ENCODE assay signal across 11 mouse cellular contexts in the genomic region with DNA sequence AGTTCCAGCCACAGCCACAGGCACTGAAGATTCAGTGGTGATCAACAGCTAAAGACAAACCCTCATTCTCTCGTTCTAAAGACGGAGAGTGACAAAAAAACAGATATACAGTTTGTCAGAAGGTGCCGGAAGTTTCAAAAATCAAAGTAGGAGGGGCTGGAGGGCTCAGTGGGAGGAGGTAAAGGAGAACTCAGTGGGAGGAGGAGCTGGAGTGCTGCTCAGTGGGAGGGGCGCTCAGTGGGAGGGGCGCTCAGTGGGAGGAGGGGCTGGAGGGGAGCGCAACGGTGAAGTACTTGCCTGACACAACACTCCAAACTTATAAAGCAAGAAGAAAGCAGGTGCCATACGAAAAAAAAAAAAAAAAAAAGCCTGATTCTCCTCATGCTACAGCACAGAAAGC. TPM values are rescaled to one million over a fixed set of nuclear protein-coding genes. Genes with fewer than 3 reads are reported as not detected.
DNase-seq lines count a peak whose midpoint lies in the region; ATAC-seq and TF ChIP-seq lines count a peak whose summit lies in the region.
"Had no signal": no experiment of that assay in that cellular context is flagged by ENCODE, and none has a peak within 500 bp of the region (broad histone marks: within the 10 kb centered on the region; RNA-seq: fewer than 3 reads in every experiment).

No protein-coding gene starts in this region.

- H3K27me3 ChIP-seq in stomach, postnatal 0 days (ENCODE audit: control insufficient read depth, insufficient read depth, low read length) = no peaks in the 10 kb centered on the region
- H3K27me3 ChIP-seq in hindbrain, postnatal 0 days (ENCODE audit: insufficient read depth, low read length) = no peaks in the 10 kb centered on the region
- H3K27me3 ChIP-seq: neural tube, embryonic 13.5 days had no signal

- DNase-seq in adrenal gland, postnatal 14 days = peak; percentile 29
- no peak for DNase-seq in adrenal gland, postnatal 10 days
- peak; percentile 66 for DNase-seq in MEL-GATA-1-ER (ENCODE audit: extremely low read depth, low read depth)
- DNase-seq in lung, adult 18-20 months = peak; percentile 79 to 87
- DNase-seq in stomach, postnatal 0 days (ENCODE audit: low spot score) = peak; percentile 52
- DNase-seq in urinary bladder, postnatal 25 days (ENCODE audit: low spot score) = no peak
- DNase-seq in hindbrain, postnatal 0 days (ENCODE audit: low spot score) = no peak
- DNase-seq in urinary bladder, adult 18-20 months (ENCODE audit: low spot score in 2 of 2) = no peak
- DNase-seq: heart, postnatal 10 days had no signal

- no peak for TF ChIP-seq CTCF in stomach, postnatal 0 days (IDR thresholded peaks at IDR 0.05; ENCODE audit: low read depth)
- no peak for TF ChIP-seq CTCF in hindbrain, postnatal 0 days (IDR thresholded peaks at IDR 0.05; ENCODE audit: low read depth)

- WGBS in stomach, postnatal 0 days = 42% methylated on average over 8 of the region's 8 CpGs
- 46% methylated on average over 8 of the region's 8 CpGs for WGBS in hindbrain, postnatal 0 days

- no peak overlapping the region for H3K4me3 ChIP-seq in stomach, postnatal 0 days (ENCODE audit: low read depth, low read length)
- H3K4me3 ChIP-seq in hindbrain, postnatal 0 days (ENCODE audit: low read length) = no peak overlapping the region
- H3K4me3 ChIP-seq: neural tube, embryonic 13.5 days had no signal

- H3K9ac ChIP-seq in stomach, postnatal 0 days (ENCODE audit: low read length) = no peak overlapping the region
- H3K9ac ChIP-seq in hindbrain, postnatal 0 days (replicated peaks; ENCODE audit: low read length) = no peak overlapping the region
- H3K9ac ChIP-seq: neural tube, embryonic 13.5 days had no signal

- no peak overlapping the region for H3K27ac ChIP-seq in stomach, postnatal 0 days (replicated peaks)
- H3K27ac ChIP-seq in hindbrain, postnatal 0 days = no peak overlapping the region
- H3K27ac ChIP-seq: macrophage; neural tube, embryonic 13.5 days had no signal

- no peak overlapping the region for H3K4me2 ChIP-seq in stomach, postnatal 0 days (replicated peaks; ENCODE audit: low read depth)
- no peak overlapping the region for H3K4me2 ChIP-seq in hindbrain, postnatal 0 days (ENCODE audit: low read depth, low read length)
- H3K4me2 ChIP-seq: neural tube, embryonic 13.5 days had no signal

- H3K9me3 ChIP-seq in stomach, postnatal 0 days (ENCODE audit: control insufficient read depth, low read length) = no peaks in the 10 kb centered on the region
- no peaks in the 10 kb centered on the region for H3K9me3 ChIP-seq in hindbrain, postnatal 0 days (ENCODE audit: low read length)
- H3K9me3 ChIP-seq: neural tube, embryonic 13.5 days had no signal

- no peaks in the 10 kb centered on the region for H3K4me1 ChIP-seq in stomach, postnatal 0 days (replicated peaks; ENCODE audit: control insufficient read depth, insufficient read depth)
- peaks cover 6% of the 10 kb centered on the region; the same call in 1 of the 2 replicates for H3K4me1 ChIP-seq in hindbrain, postnatal 0 days (ENCODE audit: insufficient read depth, low read length)

- ATAC-seq in stomach, postnatal 0 days (ENCODE audit: low FRiP score, low TSS enrichment) = no peak
- ATAC-seq in hindbrain, postnatal 0 days = no peak

- TF ChIP-seq EP300 in stomach, postnatal 0 days (optimal IDR thresholded peaks at IDR 0.05) = no peak

- no peaks in the 10 kb centered on the region for H3K36me3 ChIP-seq in stomach, postnatal 0 days (ENCODE audit: control insufficient read depth, insufficient read depth, low read length)
- H3K36me3 ChIP-seq in hindbrain, postnatal 0 days (ENCODE audit: insufficient read depth, low read length) = no peaks in the 10 kb centered on the region
- H3K36me3 ChIP-seq: neural tube, embryonic 13.5 days had no signal

RNA-seq across cellular contexts. Expression of gene 2010300C02Rik, which starts 28.7 kb away (rescaled TPM):
- 3.1 and 3.2 TPM in 2 replicates for total RNA-seq in adrenal gland, postnatal 14 days (2021)
- total RNA-seq in adrenal gland, postnatal 10 days (2021) = 1 to 10 TPM; 2.9 TPM
- polyA plus RNA-seq in stomach, postnatal 0 days (2015; fragmentation: Nextera tagmentation; extraction: Ambion mirVana) = 7.5 and 8.5 TPM in 2 replicates
- total RNA-seq in hindbrain, postnatal 0 days (2014; rRNA removed) = 7.1 and 10.0 TPM in 2 replicates
- polyA plus RNA-seq in hindbrain, postnatal 0 days (2015; fragmentation: Nextera tagmentation; extraction: Ambion mirVana) = 4.1 and 5.3 TPM in 2 replicates
- polyA plus RNA-seq: macrophage had no signal

Comparison
In these comparisons a context has a peak if more than half of its experiments do, and no peak if none do; other contexts are left out.
1. DNase-seq: peak in adrenal gland, postnatal 14 days (single experiment), MEL-GATA-1-ER (single experiment), lung, adult 18-20 months (2 of 2) and stomach, postnatal 0 days (single experiment); none in adrenal gland, postnatal 10 days (single experiment), urinary bladder, postnatal 25 days (single experiment), hindbrain, postnatal 0 days (single experiment) and urinary bladder, adult 18-20 months (0 of 2).